Mouse (Mus musculus) thymus, adult 2 months (tissue): ENCODE data around the gene Lsamp. TPM values are rescaled to one million over a fixed set of nuclear protein-coding genes. Genes with fewer than 3 reads are reported as not detected.

ENCODE experiments used
- DNase-seq: peaks from one replicate; pipeline ENCODE4 v3.0.0; 2021
- H3K27ac ChIP-seq: fragments of 200-500 bp; 2 replicates; pipeline ENCODE4 v1.5.1; 2012; ENCODE audit warnings: low read length, control low read depth; ENCODE audit not compliant: control insufficient read depth, insufficient read depth
- H3K27me3 ChIP-seq: fragments of 200-500 bp; 2 replicates; pipeline ENCODE4 v1.6.1; 2012; ENCODE audit warnings: mild to moderate bottlenecking, low read length, moderate library complexity, mixed read lengths; ENCODE audit not compliant: control insufficient read depth, insufficient read depth
- H3K36me3 ChIP-seq: fragments of 200-500 bp; 2 replicates; pipeline ENCODE4 v1.6.1; 2012; ENCODE audit warnings: mild to moderate bottlenecking, low read length, moderate library complexity; ENCODE audit not compliant: control insufficient read depth, insufficient read depth
- H3K4me1 ChIP-seq: fragments of 200-500 bp; replicated peaks from 2 replicates; pipeline ENCODE4 v1.6.1; 2012; ENCODE audit warnings: low read length; ENCODE audit not compliant: control insufficient read depth, insufficient read depth
- H3K4me3 ChIP-seq: fragments of 200-500 bp; 2 replicates; pipeline ENCODE4 v1.5.1; 2012; ENCODE audit warnings: mild to moderate bottlenecking, low read length, control low read depth, moderate library complexity; ENCODE audit not compliant: control insufficient read depth, insufficient read depth
- CTCF ChIP-seq: fragments of 200-500 bp; IDR thresholded peaks from 2 replicates; pipeline ENCODE4 v1.5.1; 2012; ENCODE audit warnings: mild to moderate bottlenecking, control low read depth, low read length, moderate library complexity, borderline replicate concordance; ENCODE audit not compliant: control insufficient read depth, poor library complexity, insufficient read depth; ENCODE audit errors: extremely low read depth
- POLR2A ChIP-seq: fragments of 200-500 bp; IDR thresholded peaks from 2 replicates; pipeline ENCODE4 v1.6.1; 2012; ENCODE audit warnings: mild to moderate bottlenecking, low read length, control low read depth, moderate library complexity; ENCODE audit not compliant: control insufficient read depth, poor library complexity, insufficient read depth; ENCODE audit errors: extremely low read depth
- WGBS: fragments of 180-500 bp; shearing (Covaris S2); methylation state at CpG from one replicate; pipeline ENCODE4 v1.1.7; 2018; 5-methylcytosine and 5-hydroxymethylcytosine counted together
- polyA plus RNA-seq: library from polyadenylated mRNA; depleted of rRNA; stranded (reverse); fragments of >200 nt; gene quantifications from 2 replicates; pipeline ENCODE4 v1.2.3, GENCODE M21; 2012

Lsamp gene
- polyA plus RNA-seq, 1 experiment, result 0.36 TPM

DNA sequence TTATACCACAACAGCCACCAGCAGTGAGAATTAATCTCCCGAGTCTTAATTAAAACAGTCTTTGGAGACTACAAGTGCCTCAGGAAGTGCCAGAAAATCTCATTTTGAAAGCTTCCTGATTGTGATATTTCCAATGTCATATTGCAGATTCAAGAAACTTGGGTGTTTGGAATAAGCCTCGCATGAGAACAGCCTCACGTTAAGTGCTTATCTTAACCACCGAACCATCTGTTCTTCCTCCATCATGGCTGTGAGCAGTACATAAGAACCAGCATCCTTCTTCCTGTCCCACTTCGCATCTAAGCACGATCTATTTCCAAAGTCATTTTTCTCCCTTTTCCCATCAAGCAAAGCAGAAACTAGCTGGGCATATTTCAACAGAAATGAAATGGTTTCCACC is 1780.1 kb downstream of the Lsamp start:
- H3K4me3 ChIP-seq, result no peak overlapping the region
- no peaks in the 10 kb centered on the region for H3K27me3 ChIP-seq
- no peaks in the 10 kb centered on the region for H3K4me1 ChIP-seq
- H3K36me3 ChIP-seq, result no peaks in the 10 kb centered on the region
- no peak for DNase-seq
- H3K27ac ChIP-seq, result no peak overlapping the region
- TF ChIP-seq POLR2A (no peak), CTCF (no peak)
- WGBS, result 84% methylated on average over 6 of the region's 6 CpGs

GRCm38 (mm10) chr16:41771427-41772125 is 1787.4 kb downstream of the Lsamp start:
- no peak for TF ChIP-seq CTCF
- no peak for TF ChIP-seq POLR2A
- no peak overlapping the region for H3K27ac ChIP-seq
- 77% methylated on average over 4 of the region's 4 CpGs for WGBS
- H3K4me3 ChIP-seq, result no peak overlapping the region
- DNase-seq, result no peak
- H3K36me3 ChIP-seq, result no peaks in the 10 kb centered on the region
- no peaks in the 10 kb centered on the region for H3K4me1 ChIP-seq
- H3K27me3 ChIP-seq, result no peaks in the 10 kb centered on the region

GRCm38 (mm10) chr16:41777586-41777985 is 1793.4 kb downstream of the Lsamp start:
- H3K27me3 ChIP-seq, result no peaks in the 10 kb centered on the region
- no peak for DNase-seq
- no peak for TF ChIP-seq CTCF
- TF ChIP-seq POLR2A, result no peak
- no peaks in the 10 kb centered on the region for H3K4me1 ChIP-seq
- no peaks in the 10 kb centered on the region for H3K36me3 ChIP-seq
- WGBS, result 82% methylated on average over 1 of the region's 1 CpGs
- no peak overlapping the region for H3K27ac ChIP-seq
- H3K4me3 ChIP-seq, result no peak overlapping the region

DNA sequence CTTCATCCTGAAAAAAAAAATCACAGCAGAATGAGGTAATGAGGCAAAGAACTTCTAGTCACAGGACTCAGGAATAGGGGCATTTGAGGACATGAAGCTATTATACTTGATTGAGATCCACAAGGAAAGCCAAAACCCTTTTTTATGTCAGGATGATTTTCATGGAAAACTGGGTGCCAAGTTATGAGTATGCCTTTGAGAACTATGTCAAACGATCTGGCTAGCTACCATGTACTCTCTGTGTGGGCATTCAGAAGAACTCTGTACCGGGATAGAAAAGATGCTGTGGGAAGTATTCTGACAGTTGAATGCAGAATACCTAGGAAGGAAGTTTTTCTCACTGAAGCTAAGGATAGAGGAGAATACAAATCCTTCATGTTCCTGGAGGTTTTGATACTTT is 1801.4 kb downstream of the Lsamp start:
- no peak overlapping the region for H3K4me3 ChIP-seq
- H3K27me3 ChIP-seq, result no peaks in the 10 kb centered on the region
- no peaks in the 10 kb centered on the region for H3K4me1 ChIP-seq
- WGBS, result 86% methylated on average over 2 of the region's 2 CpGs
- H3K27ac ChIP-seq, result no peak overlapping the region
- TF ChIP-seq POLR2A (no peak), CTCF (no peak)
- H3K36me3 ChIP-seq, result no peaks in the 10 kb centered on the region
- DNase-seq, result no peak

DNA sequence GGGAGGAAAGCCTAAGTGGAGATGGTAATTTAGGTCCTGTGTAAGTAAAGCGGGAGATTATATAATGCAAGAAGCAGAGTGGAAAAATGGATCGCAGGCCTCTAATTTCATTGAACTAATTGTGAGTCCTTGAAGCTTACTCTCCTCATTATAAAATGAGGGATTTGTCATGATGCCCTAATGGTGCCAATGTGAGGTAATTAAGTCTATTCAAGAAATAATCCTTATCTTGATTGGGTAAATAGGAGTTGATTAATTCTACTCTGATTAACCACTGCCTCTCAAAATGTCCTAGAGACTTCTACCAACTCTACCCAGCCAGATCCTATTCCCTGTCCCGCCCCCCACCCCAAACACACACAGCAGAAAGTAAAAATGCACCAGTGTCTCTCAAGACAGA is 1802.5 kb downstream of the Lsamp start:
- Histone ChIP-seq H3K27me3 (no peaks in the 10 kb centered on the region), H3K4me3 (no peak overlapping the region), H3K27ac (no peak overlapping the region), H3K4me1 (no peaks in the 10 kb centered on the region), H3K36me3 (no peaks in the 10 kb centered on the region)
- WGBS, result 88% methylated on average over 3 of the region's 3 CpGs
- DNase-seq, result no peak
- TF ChIP-seq POLR2A (no peak), CTCF (no peak)

DNA sequence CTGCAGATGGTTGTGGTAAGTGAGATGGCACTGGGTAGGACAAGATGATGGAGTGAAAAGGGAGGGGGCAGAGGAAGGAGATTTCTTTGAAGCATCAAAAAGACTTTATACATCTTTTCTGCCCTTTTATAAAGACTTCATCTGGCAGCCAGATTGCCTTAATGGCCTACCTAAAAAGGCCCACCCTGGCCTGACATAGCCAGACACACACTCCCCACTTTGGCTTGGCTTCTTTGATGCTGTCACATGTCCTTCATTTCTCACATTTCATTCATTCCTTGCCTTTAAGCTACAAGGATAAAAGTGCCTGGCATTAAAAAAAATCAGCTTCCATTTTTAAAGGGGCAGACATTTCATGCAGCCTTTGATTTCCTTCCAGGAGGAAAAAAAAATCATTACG is 1803.0 kb downstream of the Lsamp start:
- Histone ChIP-seq H3K27ac (no peak overlapping the region), H3K27me3 (no peaks in the 10 kb centered on the region), H3K4me3 (no peak overlapping the region), H3K36me3 (no peaks in the 10 kb centered on the region), H3K4me1 (no peaks in the 10 kb centered on the region)
- DNase-seq, result no peak
- TF ChIP-seq CTCF, result no peak
- TF ChIP-seq POLR2A, result no peak
- WGBS, result 67% methylated on average over 1 of the region's 1 CpGs

GRCm38 (mm10) chr16:41790016-41790415 is 1805.9 kb downstream of the Lsamp start:
- H3K27me3 ChIP-seq, result no peaks in the 10 kb centered on the region
- 93% methylated on average over 2 of the region's 2 CpGs for WGBS
- no peaks in the 10 kb centered on the region for H3K4me1 ChIP-seq
- TF ChIP-seq POLR2A, result no peak
- no peak for TF ChIP-seq CTCF
- H3K36me3 ChIP-seq, result no peaks in the 10 kb centered on the region
- no peak overlapping the region for H3K27ac ChIP-seq
- H3K4me3 ChIP-seq, result no peak overlapping the region
- no peak for DNase-seq
